Mouse (Mus musculus) skeletal muscle tissue, adult 2 months (tissue): ENCODE measurements around the gene Mical3.

Experiments
- DNase-seq: peaks from one replicate; pipeline ENCODE4 v3.0.0-alpha.2; 2012; ENCODE audit warnings: low read depth, low spot score

The Mical3 gene

DNA sequence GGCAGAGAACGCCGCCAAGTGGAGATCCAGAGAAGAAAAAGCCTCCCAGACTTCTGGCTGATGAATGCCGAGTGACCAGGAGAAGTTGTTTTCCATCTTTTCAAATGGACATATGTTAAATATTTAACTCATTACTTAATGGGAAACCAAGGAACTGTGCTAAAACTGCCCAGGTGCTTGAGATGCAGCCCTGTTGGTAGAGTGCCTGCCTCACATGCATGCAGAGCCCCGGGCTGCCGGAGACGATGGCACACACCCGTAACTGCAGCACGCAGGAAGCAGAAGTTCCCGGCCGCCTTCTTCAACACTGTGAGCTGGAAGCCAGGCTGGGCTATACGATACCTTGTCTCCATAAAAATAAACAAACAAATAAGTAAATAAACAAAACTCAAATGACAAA lies 226.8 kb downstream of the Mical3 start:
- DNase-seq = no peak

DNA sequence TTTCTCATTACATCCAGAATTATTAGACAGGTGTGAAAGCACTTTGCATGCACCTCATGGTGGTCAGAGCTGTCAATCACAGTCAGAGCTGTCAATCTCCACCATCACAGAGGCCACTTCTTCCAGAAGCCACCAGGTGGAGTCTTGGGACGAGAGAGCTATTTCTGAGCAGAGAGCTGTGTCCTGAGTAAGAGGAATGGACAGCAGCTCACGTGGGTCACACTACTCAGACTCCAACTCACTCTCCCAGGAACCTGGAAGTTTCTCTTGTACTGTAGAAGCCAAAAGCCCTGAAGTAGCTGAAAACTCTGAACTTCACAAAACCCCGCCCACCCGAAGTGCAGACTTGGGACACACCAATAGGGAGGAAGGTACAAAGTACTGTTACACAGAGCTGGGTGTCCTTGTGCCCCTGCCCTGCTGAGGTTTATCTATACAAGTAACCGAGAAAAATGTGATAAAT lies 227.3 kb downstream of the Mical3 start:
- peak; percentile 27 for DNase-seq

- DNase-seq = no peak
Observed at GRCm38 (mm10) chr6:120901776-120902645, 228.8 kb downstream of the Mical3 start.

- peak; percentile 46 for DNase-seq
Observed at GRCm38 (mm10) chr6:120898188-120898833, 232.5 kb downstream of the Mical3 start.

GRCm38 (mm10) chr6:120894524-120894923 lies 236.3 kb downstream of the Mical3 start:
- no peak for DNase-seq

GRCm38 (mm10) chr6:120894089-120894488 lies 236.7 kb downstream of the Mical3 start:
- DNase-seq = no peak

DNA sequence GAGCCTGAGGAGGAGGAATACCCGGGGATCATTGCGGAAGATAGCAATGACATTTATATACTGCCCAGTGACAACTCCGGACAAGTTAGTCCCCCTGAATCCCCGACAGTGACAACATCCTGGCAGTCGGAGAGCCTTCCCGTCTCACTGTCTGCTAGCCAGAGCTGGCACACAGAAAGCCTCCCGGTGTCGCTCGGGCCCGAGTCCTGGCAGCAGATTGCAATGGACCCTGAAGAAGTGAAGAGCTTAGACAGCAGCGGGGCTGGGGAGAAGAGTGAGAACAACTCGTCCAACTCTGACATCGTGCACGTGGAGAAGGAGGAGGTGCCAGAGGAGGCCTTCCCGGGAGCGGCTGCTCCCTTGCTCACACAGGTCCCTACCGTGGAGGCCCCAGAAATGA lies 244.1 kb downstream of the Mical3 start:
- DNase-seq = no peak

- DNase-seq = no peak
Observed at GRCm38 (mm10) chr6:120884436-120884835, 246.4 kb downstream of the Mical3 start.
